Mouse (Mus musculus) midbrain, embryonic 10.5 days (tissue): Measurements from ENCODE around the gene Ptf1a. TPM values are rescaled to one million over a fixed set of nuclear protein-coding genes. Genes with fewer than 3 reads are reported as not detected.

Experiments used
- DNase-seq: peaks from one replicate; pipeline ENCODE4 v3.0.0-alpha.2; 2017; ENCODE audit warnings: low spot score
- H3K27ac ChIP-seq: fragments of 300-500 bp; sonication (generic); replicated peaks from 2 replicates; pipeline ENCODE4 v1.5.1; 2016; ENCODE audit warnings: mild to moderate bottlenecking
- H3K27me3 ChIP-seq: fragments of 300-500 bp; sonication (generic); 2 replicates; pipeline ENCODE4 v1.6.1; 2016; ENCODE audit warnings: low read depth, mild to moderate bottlenecking; ENCODE audit not compliant: poor library complexity, severe bottlenecking
- H3K36me3 ChIP-seq: fragments of 300-500 bp; sonication (generic); 2 replicates; pipeline ENCODE4 v1.6.1; 2016; ENCODE audit warnings: mild to moderate bottlenecking, moderate library complexity
- H3K4me1 ChIP-seq: fragments of 300-500 bp; sonication (generic); 2 replicates; pipeline ENCODE4 v1.6.1; 2016
- H3K4me3 ChIP-seq: fragments of 300-500 bp; sonication (generic); 2 replicates; pipeline ENCODE4 v1.5.1; 2016; ENCODE audit warnings: mild to moderate bottlenecking, moderate library complexity
- H3K9me3 ChIP-seq: fragments of 300-500 bp; sonication (generic); replicated peaks from 2 replicates; pipeline ENCODE4 v1.6.1; 2016; ENCODE audit warnings: mild to moderate bottlenecking
- WGBS: fragments of 180-500 bp; shearing (Covaris S2); methylation state at CpG from one replicate; pipeline ENCODE4 v1.1.7; 2016; 5-methylcytosine and 5-hydroxymethylcytosine counted together
- polyA plus RNA-seq: library from polyadenylated mRNA; unstranded; fragments of >200 nt; fragmentation: Nextera tagmentation; extraction: Ambion mirVana; gene quantifications from 2 replicates; pipeline ENCODE4 v1.2.1, GENCODE M21; 2016

Gene Ptf1a
- polyA plus RNA-seq = 0.20 and 0.69 TPM in 2 replicates

GRCm38 (mm10) chr2:19444931-19445831 lies at the start of gene Ptf1a:
Ptf1a (plus strand) TSS chr2:19445663.
- H3K36me3 ChIP-seq = no peaks in the 10 kb centered on the region
- H3K27me3 ChIP-seq = peaks cover 100% of the 10 kb centered on the region
- H3K9me3 ChIP-seq = no peaks in the 10 kb centered on the region
- no peak within 1 kb of the TSS for H3K27ac ChIP-seq
- H3K4me1 ChIP-seq = peaks cover 45% of the 10 kb centered on the region
- peak within 1 kb of the TSS; percentile 48 for H3K4me3 ChIP-seq
- under 1% methylated on average over 53 of the region's 53 CpGs for WGBS
- DNase-seq = peak; percentile 57

- Histone ChIP-seq H3K27ac (no peak overlapping the region), H3K4me1 (no peaks in the 10 kb centered on the region), H3K36me3 (no peaks in the 10 kb centered on the region), H3K9me3 (no peaks in the 10 kb centered on the region), H3K4me3 (no peak overlapping the region), H3K27me3 (no peaks in the 10 kb centered on the region)
- 89% methylated on average over 5 of the region's 5 CpGs for WGBS
- DNase-seq = no peak
These were observed 40.1 kb upstream of the Ptf1a start for GRCm38 (mm10) chr2:19405409-19405808.

- no peaks in the 10 kb centered on the region for H3K27me3 ChIP-seq
- no peak overlapping the region for H3K27ac ChIP-seq
- no peak for DNase-seq
- no peak overlapping the region for H3K4me3 ChIP-seq
- 67% methylated on average over 3 of the region's 3 CpGs for WGBS
- H3K4me1 ChIP-seq = no peaks in the 10 kb centered on the region
- H3K36me3 ChIP-seq = no peaks in the 10 kb centered on the region
- H3K9me3 ChIP-seq = no peaks in the 10 kb centered on the region
These were observed 38.9 kb upstream of the Ptf1a start for GRCm38 (mm10) chr2:19406531-19406930.

GRCm38 (mm10) chr2:19414222-19414965 lies 31.1 kb upstream of the Ptf1a start:
- 21% methylated on average over 19 of the region's 19 CpGs for WGBS
- peaks cover 29% of the 10 kb centered on the region for H3K27me3 ChIP-seq
- H3K36me3 ChIP-seq = no peaks in the 10 kb centered on the region
- H3K27ac ChIP-seq = 0 out of 2 replicates have a peak overlapping the region, but pooled peaks have one; percentile 18
- peaks cover 4% of the 10 kb centered on the region; the same call in 1 of the 2 replicates for H3K4me1 ChIP-seq
- DNase-seq = peak; percentile 64
- peak overlapping the region; percentile 42 for H3K4me3 ChIP-seq
- H3K9me3 ChIP-seq = no peaks in the 10 kb centered on the region

GRCm38 (mm10) chr2:19415063-19415521 lies 30.4 kb upstream of the Ptf1a start:
- Histone ChIP-seq H3K36me3 (no peaks in the 10 kb centered on the region), H3K9me3 (no peaks in the 10 kb centered on the region), H3K4me3 (peak overlapping the region; percentile 42), H3K27me3 (peaks cover 29% of the 10 kb centered on the region), H3K27ac (0 out of 2 replicates have a peak overlapping the region, but pooled peaks have one; percentile 18), H3K4me1 (peaks cover 8% of the 10 kb centered on the region)
- DNase-seq = peak; percentile 21
- 3% methylated on average over 6 of the region's 6 CpGs for WGBS

- H3K4me3 ChIP-seq = no peak overlapping the region
- peaks cover 29% of the 10 kb centered on the region for H3K27me3 ChIP-seq
- peaks cover 9% of the 10 kb centered on the region for H3K4me1 ChIP-seq
- H3K9me3 ChIP-seq = no peaks in the 10 kb centered on the region
- 77% methylated on average over 6 of the region's 6 CpGs for whole genome bisulfite sequencing
- H3K36me3 ChIP-seq = no peaks in the 10 kb centered on the region
- H3K27ac ChIP-seq = no peak overlapping the region
- DNase-seq = no peak
These were observed 29.4 kb upstream of the Ptf1a start for GRCm38 (mm10) chr2:19416066-19416465.

GRCm38 (mm10) chr2:19419686-19420345 lies 25.6 kb upstream of the Ptf1a start:
- Histone ChIP-seq H3K27ac (no peak overlapping the region), H3K27me3 (peaks cover 65% of the 10 kb centered on the region)
- WGBS = 76% methylated on average over 1 of the region's 1 CpGs

GRCm38 (mm10) chr2:19422226-19422625 lies 23.2 kb upstream of the Ptf1a start:
- H3K4me3 ChIP-seq = no peak overlapping the region
- H3K4me1 ChIP-seq = peaks cover 10% of the 10 kb centered on the region
- H3K36me3 ChIP-seq = no peaks in the 10 kb centered on the region
- H3K27me3 ChIP-seq = peaks cover 71% of the 10 kb centered on the region
- H3K9me3 ChIP-seq = no peaks in the 10 kb centered on the region
- no peak for DNase-seq
- H3K27ac ChIP-seq = no peak overlapping the region

More at GRCm38 (mm10) chr2:19419686-19420345, 25.6 kb upstream of the Ptf1a start:
- Histone ChIP-seq H3K4me3 (no peak overlapping the region), H3K36me3 (no peaks in the 10 kb centered on the region), H3K4me1 (peaks cover 11% of the 10 kb centered on the region), H3K9me3 (no peaks in the 10 kb centered on the region)
- DNase-seq = no peak

- peaks cover 10% of the 10 kb centered on the region for H3K4me1 ChIP-seq
- peaks cover 71% of the 10 kb centered on the region for H3K27me3 ChIP-seq
- no peaks in the 10 kb centered on the region for H3K9me3 ChIP-seq
- H3K27ac ChIP-seq = no peak overlapping the region
- DNase-seq = no peak
- H3K4me3 ChIP-seq = no peak overlapping the region
- 64% methylated on average over 6 of the region's 6 CpGs for WGBS
- H3K36me3 ChIP-seq = no peaks in the 10 kb centered on the region
These were observed 22.4 kb upstream of the Ptf1a start for GRCm38 (mm10) chr2:19423086-19423485.

GRCm38 (mm10) chr2:19429031-19429430 lies 16.4 kb upstream of the Ptf1a start:
- DNase-seq = peak; percentile 61
- H3K27me3 ChIP-seq = peaks cover 99% of the 10 kb centered on the region

GRCm38 (mm10) chr2:19429691-19430690 lies 15.5 kb upstream of the Ptf1a start:
- Histone ChIP-seq H3K36me3 (no peaks in the 10 kb centered on the region), H3K4me1 (peaks cover 26% of the 10 kb centered on the region), H3K4me3 (no peak overlapping the region; the same call in 1 of the 2 replicates), H3K27ac (no peak overlapping the region), H3K9me3 (no peaks in the 10 kb centered on the region), H3K27me3 (peaks cover 99% of the 10 kb centered on the region)
- WGBS = 3% methylated on average over 31 of the region's 31 CpGs
- DNase-seq = no peak

More at GRCm38 (mm10) chr2:19429031-19429430, 16.4 kb upstream of the Ptf1a start:
- H3K27ac ChIP-seq = no peak overlapping the region
- 5% methylated on average over 10 of the region's 10 CpGs for WGBS
- peaks cover 26% of the 10 kb centered on the region for H3K4me1 ChIP-seq
- H3K36me3 ChIP-seq = no peaks in the 10 kb centered on the region
- H3K9me3 ChIP-seq = no peaks in the 10 kb centered on the region
- H3K4me3 ChIP-seq = no peak overlapping the region
